Mouse (Mus musculus) frontal cortex, adult 2 months (tissue): ENCODE measurements around the gene 4930583I09Rik. TPM values are rescaled to one million over a fixed set of nuclear protein-coding genes. Genes with fewer than 3 reads are reported as not detected.

Experiments
- DNase-seq, 2 experiments: peaks; one replicate each; pipeline ENCODE4 v3.0.0; 2022; ENCODE audit warnings: low spot score in 1 of 2; ENCODE audit errors: extremely low spot score in 1 of 2
- polyA plus RNA-seq: library from polyadenylated mRNA; depleted of rRNA; stranded (reverse); fragments of >200 nt; gene quantifications from 2 replicates; pipeline ENCODE4 v1.2.3, GENCODE M21; 2012; rRNA removed

4930583I09Rik gene
- polyA plus RNA-seq = not detected in 2 replicates

GRCm38 (mm10) chr17:64835928-64836327 lies at the start of gene 4930583I09Rik:
TSS of gene 4930583I09Rik (minus strand) at chr17:64836071.
- no peak for DNase-seq

GRCm38 (mm10) chr17:64876111-64876510 lies 40.2 kb upstream of the 4930583I09Rik start:
- DNase-seq = no peak

- DNase-seq = peak in 1 of 2 experiments; percentile 22
Measured at GRCm38 (mm10) chr17:64873651-64874072, 37.8 kb upstream of the 4930583I09Rik start.

GRCm38 (mm10) chr17:64863817-64864216 lies 27.9 kb upstream of the 4930583I09Rik start:
- DNase-seq = no peak

- DNase-seq = no peak
Measured at GRCm38 (mm10) chr17:64860963-64861362, 25.1 kb upstream of the 4930583I09Rik start.

- no peak for DNase-seq
Measured at GRCm38 (mm10) chr17:64858848-64859247, 23.0 kb upstream of the 4930583I09Rik start.

- DNase-seq = no peak
Measured at GRCm38 (mm10) chr17:64848031-64848430, 12.2 kb upstream of the 4930583I09Rik start.

GRCm38 (mm10) chr17:64846654-64847053 lies 10.8 kb upstream of the 4930583I09Rik start:
- DNase-seq = no peak

GRCm38 (mm10) chr17:64836892-64837291 lies 1.0 kb upstream of the 4930583I09Rik start:
- peak; percentile 22 to 48 for DNase-seq

- no peak for DNase-seq
Measured at GRCm38 (mm10) chr17:64836352-64836751, 481 bp upstream of the 4930583I09Rik start.

- DNase-seq = no peak
Measured at GRCm38 (mm10) chr17:64833906-64834490, 1.9 kb downstream of the 4930583I09Rik start.

GRCm38 (mm10) chr17:64833071-64833470 lies 2.8 kb downstream of the 4930583I09Rik start:
- DNase-seq = no peak

GRCm38 (mm10) chr17:64827482-64827881 lies 8.4 kb downstream of the 4930583I09Rik start:
- no peak for DNase-seq

GRCm38 (mm10) chr17:64826843-64827242 lies 9.0 kb downstream of the 4930583I09Rik start:
- no peak for DNase-seq

GRCm38 (mm10) chr17:64822561-64822960 lies 13.3 kb downstream of the 4930583I09Rik start:
- DNase-seq = no peak

GRCm38 (mm10) chr17:64820841-64821593 lies 14.9 kb downstream of the 4930583I09Rik start:
- DNase-seq = no peak

GRCm38 (mm10) chr17:64816298-64816697 lies 19.6 kb downstream of the 4930583I09Rik start:
- peak in 1 of 2 experiments; percentile 28 for DNase-seq

- DNase-seq = no peak
Measured at GRCm38 (mm10) chr17:64815806-64816205, 20.1 kb downstream of the 4930583I09Rik start.

- no peak for DNase-seq
Measured at GRCm38 (mm10) chr17:64813568-64813967, 22.3 kb downstream of the 4930583I09Rik start.

- no peak for DNase-seq
Measured at GRCm38 (mm10) chr17:64806035-64806589, 29.8 kb downstream of the 4930583I09Rik start.

GRCm38 (mm10) chr17:64804375-64805124 lies 31.3 kb downstream of the 4930583I09Rik start:
- DNase-seq = no peak
